Mouse (Mus musculus): ENCODE results near the gene Gnai2. TPM values are rescaled to one million over a fixed set of nuclear protein-coding genes. Genes with fewer than 3 reads are reported as not detected.

Gnai2 gene
- polyA plus RNA-seq, 1 experiment = 301 TPM

DNA sequence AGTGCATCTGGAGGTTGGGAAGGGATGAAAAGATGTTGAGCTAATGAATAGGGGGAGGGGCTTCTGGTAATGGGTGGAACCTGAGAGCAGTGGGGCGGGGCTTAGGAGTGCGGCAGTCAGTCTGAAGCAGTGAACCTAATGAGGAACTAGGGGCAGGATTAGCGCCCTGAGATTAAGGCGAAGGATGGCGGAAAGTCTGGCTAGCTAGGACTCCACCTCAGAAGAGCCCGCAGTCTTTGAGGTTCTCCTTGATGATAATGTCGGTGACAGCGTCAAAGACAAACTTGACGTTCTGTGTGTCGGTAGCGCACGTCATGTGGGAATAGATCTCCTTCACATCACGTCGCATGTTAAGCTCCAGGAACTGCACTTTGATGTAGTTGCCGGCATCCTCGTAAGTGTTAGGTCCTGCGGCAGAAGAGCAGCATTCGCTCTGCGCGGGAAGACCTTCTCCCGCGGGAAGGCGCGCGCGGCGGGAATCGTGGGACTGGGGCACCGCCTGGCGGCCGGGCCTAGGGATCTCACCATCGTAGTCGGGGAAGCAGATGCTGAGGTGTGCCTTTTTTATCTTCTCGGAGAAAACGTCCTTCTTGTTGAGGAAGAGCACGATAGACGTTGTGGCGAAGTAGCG, 40.6 kb upstream of the Gnai2 start:
- Histone ChIP-seq H3K4me3 (replicated peaks; ENCODE audit: insufficient read depth, low read depth, low read length) (peak overlapping the region; percentile 50), H3K4me1 (ENCODE audit: control insufficient read depth, insufficient read depth, low read length) (no peaks in the 10 kb centered on the region; the same call in 1 of the 2 replicates), H3K27me3 (ENCODE audit: control insufficient read depth, insufficient read depth, low read length) (no peaks in the 10 kb centered on the region), H3K27ac (ENCODE audit: insufficient read depth, low read length) (no peak overlapping the region)
- 2% methylated on average over 39 of the region's 39 CpGs for WGBS
- peak; percentile 52 to 62 for DNase-seq
- TF ChIP-seq POLR2A (IDR thresholded peaks at IDR 0.05; ENCODE audit: borderline replicate concordance, insufficient read depth, low read length) (no peak), CTCF (IDR thresholded peaks at IDR 0.05; ENCODE audit: borderline replicate concordance, insufficient read depth, low read depth, low read length) (peak; percentile 75)

DNA sequence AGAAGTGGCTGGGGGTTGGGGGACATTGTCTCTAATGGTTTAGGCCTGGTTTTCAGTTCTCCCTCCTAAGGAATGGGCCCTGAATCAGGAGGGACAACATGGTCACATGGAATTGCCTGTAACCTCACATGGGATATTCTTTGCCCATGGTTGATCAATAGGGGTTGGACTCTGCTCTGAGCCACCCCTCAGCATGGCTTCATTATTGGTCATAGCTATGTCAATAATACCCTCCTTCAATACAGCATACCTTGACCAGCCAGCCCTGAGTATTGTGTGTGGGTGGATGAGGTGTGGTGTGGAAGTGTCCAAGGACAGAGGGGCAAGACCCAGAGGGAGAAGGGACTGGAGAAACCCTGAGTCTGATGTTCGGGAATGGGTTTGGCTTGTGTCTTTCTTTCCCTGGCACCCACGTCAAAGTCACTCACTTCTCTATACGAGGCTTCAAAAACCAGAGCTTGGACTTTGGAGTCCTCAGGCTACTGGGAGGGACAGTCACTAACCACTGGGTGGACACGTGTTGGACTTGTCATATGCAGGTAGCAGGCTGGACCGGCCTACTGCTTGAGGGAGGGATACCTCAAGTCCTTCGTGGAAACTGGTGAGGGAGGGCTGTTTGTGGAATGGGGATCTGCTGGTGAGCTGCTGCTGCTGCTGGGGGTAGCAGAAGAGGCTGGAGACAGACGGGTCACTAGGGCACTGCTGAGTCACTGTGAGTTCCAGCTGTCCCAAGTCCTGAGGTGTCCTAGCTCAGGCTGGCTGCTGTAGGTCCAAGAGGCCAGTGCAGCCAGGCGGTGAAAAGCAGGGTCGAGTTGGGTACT, 39.7 kb upstream of the Gnai2 start:
- Histone ChIP-seq H3K4me3 (replicated peaks; ENCODE audit: insufficient read depth, low read depth, low read length) (no peak overlapping the region), H3K27me3 (ENCODE audit: control insufficient read depth, insufficient read depth, low read length) (no peaks in the 10 kb centered on the region), H3K27ac (ENCODE audit: insufficient read depth, low read length) (no peak overlapping the region), H3K4me1 (ENCODE audit: control insufficient read depth, insufficient read depth, low read length) (no peaks in the 10 kb centered on the region; the same call in 1 of the 2 replicates)
- TF ChIP-seq CTCF (IDR thresholded peaks at IDR 0.05; ENCODE audit: borderline replicate concordance, insufficient read depth, low read depth, low read length) (no peak), POLR2A (IDR thresholded peaks at IDR 0.05; ENCODE audit: borderline replicate concordance, insufficient read depth, low read length) (no peak)
- WGBS = 74% methylated on average over 9 of the region's 9 CpGs
- DNase-seq = no peak

DNA sequence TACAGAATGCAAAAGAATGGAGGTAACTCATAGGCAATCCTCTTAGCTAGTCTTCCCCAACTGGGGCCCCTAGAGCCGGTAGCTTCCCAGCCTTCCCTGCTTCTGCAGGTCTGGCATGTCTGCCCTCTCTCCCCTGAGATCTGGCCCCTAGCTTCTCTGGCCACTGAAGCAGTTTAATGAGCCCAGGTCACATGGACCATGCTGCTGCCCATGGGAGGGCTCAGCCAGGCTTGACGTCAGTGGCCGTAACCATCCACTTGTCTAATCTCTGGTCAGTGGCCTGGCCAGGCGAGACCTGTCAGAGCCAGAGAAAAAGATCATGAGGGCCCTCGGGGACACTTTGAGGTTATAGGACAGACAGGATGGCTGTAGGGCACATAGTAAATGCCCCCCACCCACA, 35.1 kb upstream of the Gnai2 start:
- DNase-seq = no peak
- Histone ChIP-seq H3K4me3 (replicated peaks; ENCODE audit: insufficient read depth, low read depth, low read length) (no peak overlapping the region), H3K27ac (ENCODE audit: insufficient read depth, low read length) (no peak overlapping the region), H3K27me3 (ENCODE audit: control insufficient read depth, insufficient read depth, low read length) (no peaks in the 10 kb centered on the region), H3K4me1 (ENCODE audit: control insufficient read depth, insufficient read depth, low read length) (no peaks in the 10 kb centered on the region)
- no peak for TF ChIP-seq POLR2A (IDR thresholded peaks at IDR 0.05; ENCODE audit: borderline replicate concordance, insufficient read depth, low read length)
- TF ChIP-seq CTCF (IDR thresholded peaks at IDR 0.05; ENCODE audit: borderline replicate concordance, insufficient read depth, low read depth, low read length) = no peak
- 65% methylated on average over 5 of the region's 5 CpGs for WGBS

DNA sequence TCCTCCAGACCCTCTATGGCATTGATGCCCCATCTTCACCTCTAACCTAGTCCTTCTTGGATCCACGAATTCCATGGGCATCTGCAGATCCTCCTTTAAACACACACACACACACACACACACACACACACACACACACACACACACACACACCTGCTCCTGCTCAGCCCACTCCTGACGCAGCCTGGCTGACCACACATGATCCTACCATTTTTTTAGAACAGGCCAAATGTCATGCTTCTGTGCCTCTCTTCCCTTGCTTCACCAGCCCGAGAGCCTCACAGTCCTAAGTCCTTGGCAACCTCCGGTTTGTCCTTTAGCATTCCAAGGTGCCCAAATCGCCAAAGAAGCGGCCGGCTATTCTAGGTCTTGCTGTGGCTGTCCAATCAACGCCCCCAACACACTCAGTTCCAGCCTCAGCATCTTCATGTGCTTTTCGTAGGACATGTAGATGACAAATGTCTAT, 34.3 kb upstream of the Gnai2 start, which contains the start of gene Slc38a3:
Gene Slc38a3 (minus strand): TSS at position 51 of the 466 bp plus-strand sequence.
- no peak within 1 kb of the TSS for H3K4me3 ChIP-seq (replicated peaks; ENCODE audit: insufficient read depth, low read depth, low read length)
- WGBS = 83% methylated on average over 9 of the region's 9 CpGs
- TF ChIP-seq CTCF (IDR thresholded peaks at IDR 0.05; ENCODE audit: borderline replicate concordance, insufficient read depth, low read depth, low read length) = no peak
- TF ChIP-seq POLR2A (IDR thresholded peaks at IDR 0.05; ENCODE audit: borderline replicate concordance, insufficient read depth, low read length) = no peak
- H3K27me3 ChIP-seq (ENCODE audit: control insufficient read depth, insufficient read depth, low read length) = no peaks in the 10 kb centered on the region
- no peaks in the 10 kb centered on the region for H3K4me1 ChIP-seq (ENCODE audit: control insufficient read depth, insufficient read depth, low read length)
- no peak for DNase-seq
- no peak within 1 kb of the TSS for H3K27ac ChIP-seq (ENCODE audit: insufficient read depth, low read length)

DNA sequence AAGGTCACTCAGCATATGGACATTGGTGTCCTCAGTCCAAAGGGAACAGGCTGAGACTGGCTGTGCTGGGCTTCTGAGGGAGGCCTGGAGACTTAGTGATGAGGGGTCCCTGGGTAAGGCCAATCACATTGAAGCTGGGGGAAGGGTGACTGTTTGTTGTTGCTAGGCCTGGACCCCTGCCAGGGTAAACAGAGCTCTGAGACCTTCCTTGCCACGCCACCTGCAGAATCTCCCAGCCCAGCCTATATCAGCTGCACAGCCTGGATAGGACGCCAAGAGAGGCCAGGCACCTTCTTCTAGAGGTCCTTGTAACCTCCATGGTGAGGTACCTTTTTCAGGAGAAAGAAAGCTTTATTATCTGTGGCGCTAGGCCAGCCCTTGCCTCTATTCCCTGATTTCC, 33.7 kb upstream of the Gnai2 start:
- 91% methylated on average over 3 of the region's 3 CpGs for WGBS
- H3K4me1 ChIP-seq (ENCODE audit: control insufficient read depth, insufficient read depth, low read length) = no peaks in the 10 kb centered on the region
- no peak overlapping the region for H3K27ac ChIP-seq (ENCODE audit: insufficient read depth, low read length)
- H3K4me3 ChIP-seq (replicated peaks; ENCODE audit: insufficient read depth, low read depth, low read length) = no peak overlapping the region
- DNase-seq = no peak
- no peak for TF ChIP-seq CTCF (IDR thresholded peaks at IDR 0.05; ENCODE audit: borderline replicate concordance, insufficient read depth, low read depth, low read length)
- TF ChIP-seq POLR2A (IDR thresholded peaks at IDR 0.05; ENCODE audit: borderline replicate concordance, insufficient read depth, low read length) = no peak
- H3K27me3 ChIP-seq (ENCODE audit: control insufficient read depth, insufficient read depth, low read length) = no peaks in the 10 kb centered on the region

DNA sequence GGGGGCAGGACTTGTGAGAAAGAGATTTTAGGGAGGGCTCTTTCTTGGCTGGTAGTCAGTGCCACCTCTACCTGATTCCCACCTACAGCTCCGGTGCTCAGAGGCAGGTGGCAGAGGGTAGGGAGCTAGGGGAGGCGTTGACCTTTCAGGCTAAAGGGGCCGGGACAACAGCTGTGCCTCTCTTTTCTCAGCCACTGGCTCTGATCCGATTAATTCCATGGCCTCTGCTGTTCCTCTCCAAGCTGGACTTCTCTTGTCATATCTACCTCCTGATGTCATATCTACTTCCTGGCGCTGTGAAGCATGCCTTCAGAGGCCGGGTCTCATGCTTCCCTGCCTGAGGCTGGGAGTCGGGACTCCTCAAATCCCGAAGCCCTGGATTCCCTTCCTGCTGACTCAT, 32.8 kb upstream of the Gnai2 start:
- DNase-seq = no peak
- Histone ChIP-seq H3K4me3 (replicated peaks; ENCODE audit: insufficient read depth, low read depth, low read length) (no peak overlapping the region), H3K27ac (ENCODE audit: insufficient read depth, low read length) (no peak overlapping the region), H3K4me1 (ENCODE audit: control insufficient read depth, insufficient read depth, low read length) (no peaks in the 10 kb centered on the region), H3K27me3 (ENCODE audit: control insufficient read depth, insufficient read depth, low read length) (no peaks in the 10 kb centered on the region)
- TF ChIP-seq POLR2A (IDR thresholded peaks at IDR 0.05; ENCODE audit: borderline replicate concordance, insufficient read depth, low read length) (no peak), CTCF (IDR thresholded peaks at IDR 0.05; ENCODE audit: borderline replicate concordance, insufficient read depth, low read depth, low read length) (no peak)
- WGBS = 50% methylated on average over 8 of the region's 8 CpGs

DNA sequence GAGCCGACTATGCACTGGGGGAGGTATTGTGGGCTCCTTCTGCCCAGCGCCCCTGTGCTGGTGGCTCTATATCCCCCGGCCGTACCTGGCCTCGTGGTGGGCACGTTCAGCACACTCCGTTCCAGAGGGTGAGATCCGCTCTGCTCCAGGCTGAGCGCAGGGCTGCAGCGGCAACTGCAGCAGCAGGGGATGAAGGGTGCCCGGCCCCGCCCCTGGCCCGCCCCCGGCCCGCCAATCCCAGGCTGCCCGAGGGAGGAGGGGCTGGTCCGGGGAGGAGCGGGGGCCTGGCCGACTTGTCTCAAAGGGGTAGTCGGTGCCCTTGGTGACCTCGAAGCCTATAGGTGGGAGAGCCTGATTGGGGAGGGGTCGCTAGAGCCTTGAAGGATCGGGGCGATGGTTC, 32.1 kb upstream of the Gnai2 start:
- WGBS = 2% methylated on average over 23 of the region's 24 CpGs
- no peak for DNase-seq
- H3K4me3 ChIP-seq (replicated peaks; ENCODE audit: insufficient read depth, low read depth, low read length) = peak overlapping the region; percentile 23
- H3K4me1 ChIP-seq (ENCODE audit: control insufficient read depth, insufficient read depth, low read length) = no peaks in the 10 kb centered on the region
- 0 out of 2 replicates have a peak, but pooled peaks have one; percentile 30 for TF ChIP-seq POLR2A (IDR thresholded peaks at IDR 0.05; ENCODE audit: borderline replicate concordance, insufficient read depth, low read length)
- no peak for TF ChIP-seq CTCF (IDR thresholded peaks at IDR 0.05; ENCODE audit: borderline replicate concordance, insufficient read depth, low read depth, low read length)
- H3K27me3 ChIP-seq (ENCODE audit: control insufficient read depth, insufficient read depth, low read length) = no peaks in the 10 kb centered on the region
- no peak overlapping the region for H3K27ac ChIP-seq (ENCODE audit: insufficient read depth, low read length)

Data from cerebellum, adult 2 months (tissue).